Mouse (Mus musculus) CH12.LX (cell line): ENCODE results near the gene Arhgef28. TPM values are rescaled to one million over a fixed set of nuclear protein-coding genes. Genes with fewer than 3 reads are reported as not detected.

ENCODE experiments used
- DNase-seq: peaks from one replicate; pipeline ENCODE4 v3.0.0-alpha.2; 2013; ENCODE audit errors: extremely low read depth
- H3K27ac ChIP-seq: 2 replicates; pipeline ENCODE4 v1.5.1; 2012; ENCODE audit warnings: low read depth, mild to moderate bottlenecking, control low read depth, moderate library complexity; ENCODE audit not compliant: insufficient read depth
- H3K27me3 ChIP-seq: replicated peaks from 2 replicates; pipeline ENCODE3; 2012; ENCODE audit warnings: inconsistent platforms
- H3K36me3 ChIP-seq, 2 experiments: replicated peaks in 1 of 2; 2 replicates each; pipeline versions ENCODE3 to v1.6.1; 2012; ENCODE audit warnings: inconsistent platforms in 1 of 2, low read length in 1 of 2, mild to moderate bottlenecking in 1 of 2, mixed read lengths in 1 of 2, moderate library complexity in 1 of 2; ENCODE audit not compliant: control insufficient read depth in 1 of 2, insufficient read depth in 1 of 2
- H3K4me1 ChIP-seq, 2 experiments: 2 replicates each; pipeline ENCODE4 v1.6.1; 2012; ENCODE audit warnings: inconsistent platforms in 1 of 2, moderate library complexity in 1 of 2; ENCODE audit not compliant: insufficient read depth in 2 of 2, control insufficient read depth in 1 of 2
- H3K4me2 ChIP-seq: 2 replicates; pipeline ENCODE4 v1.6.1; 2012; ENCODE audit warnings: low read depth, mild to moderate bottlenecking, control low read depth; ENCODE audit not compliant: poor library complexity, insufficient read depth, severe bottlenecking
- H3K4me3 ChIP-seq, 3 experiments: fragments of 150-350 bp in 1 of 3; sonication (generic) in 1 of 3; replicated peaks in 1 of 3; 2 replicates each; pipeline versions ENCODE3 to v1.5.1; 2011 to 2012; ENCODE audit warnings: low read depth in 2 of 3, low read length in 2 of 3, mild to moderate bottlenecking in 2 of 3, moderate library complexity in 2 of 3, control low read depth in 1 of 3, improper control_type of control experiment in 1 of 3, inconsistent platforms in 1 of 3, mixed read lengths in 1 of 3; ENCODE audit not compliant: poor library complexity in 1 of 3
- H3K79me2 ChIP-seq: replicated peaks from 2 replicates; pipeline ENCODE4 v1.6.1; 2012; ENCODE audit warnings: mild to moderate bottlenecking, moderate library complexity; ENCODE audit not compliant: control insufficient read depth, poor library complexity, insufficient read depth, severe bottlenecking; ENCODE audit errors: extremely low read depth
- H3K9ac ChIP-seq: 2 replicates; pipeline ENCODE4 v1.6.1; 2012; ENCODE audit warnings: low read depth, mild to moderate bottlenecking, control low read depth, moderate library complexity; ENCODE audit not compliant: insufficient read depth
- H3K9me3 ChIP-seq: replicated peaks from 2 replicates; pipeline ENCODE3; 2012; ENCODE audit warnings: low read length, inconsistent platforms, mixed read lengths
- CHD1 ChIP-seq: IDR thresholded peaks from 2 replicates; pipeline ENCODE4 v1.6.1; 2012; ENCODE audit warnings: low read depth, low read length, improper control_type of control experiment, inconsistent platforms
- CTCF ChIP-seq, 2 experiments: IDR thresholded peaks in 1 of 2; conservative IDR thresholded peaks in 1 of 2; 2 replicates each; pipeline ENCODE4 v1.5.1; 2011 to 2012; ENCODE audit warnings: low read depth in 2 of 2, low read length in 2 of 2, improper control_type of control experiment in 1 of 2, inconsistent platforms in 1 of 2, mild to moderate bottlenecking in 1 of 2, moderate library complexity in 1 of 2
- EP300 ChIP-seq: IDR thresholded peaks from 2 replicates; pipeline ENCODE4 v1.6.1; 2011; ENCODE audit warnings: low read length, improper control_type of control experiment
- ETS1 ChIP-seq: conservative IDR thresholded peaks from 2 replicates; pipeline ENCODE4 v1.6.1; 2012; ENCODE audit warnings: low read depth, mild to moderate bottlenecking, inconsistent platforms, low read length, improper control_type of control experiment, moderate library complexity
- GABPA ChIP-seq: IDR thresholded peaks from 2 replicates; pipeline ENCODE4 v1.6.1; 2012; ENCODE audit warnings: low read depth, low read length, improper control_type of control experiment, inconsistent platforms; ENCODE audit not compliant: insufficient replicate concordance
- JUN ChIP-seq: IDR thresholded peaks from 2 replicates; pipeline ENCODE4 v1.6.1; 2011; ENCODE audit warnings: low read depth, mild to moderate bottlenecking, low read length, improper control_type of control experiment, moderate library complexity; ENCODE audit not compliant: insufficient read depth
- MAFK ChIP-seq: IDR thresholded peaks from 2 replicates; pipeline ENCODE4 v1.6.1; 2011; ENCODE audit warnings: low read length, improper control_type of control experiment; ENCODE audit not compliant: insufficient replicate concordance
- MAZ ChIP-seq: IDR thresholded peaks from 2 replicates; pipeline ENCODE4 v1.6.1; 2012; ENCODE audit warnings: low read depth, mild to moderate bottlenecking, inconsistent platforms, low read length, improper control_type of control experiment, moderate library complexity
- MXI1 ChIP-seq: IDR thresholded peaks from 2 replicates; pipeline ENCODE4 v1.6.1; 2011; ENCODE audit warnings: mild to moderate bottlenecking, low read depth, low read length, improper control_type of control experiment
- NELFE ChIP-seq: IDR thresholded peaks from 2 replicates; pipeline ENCODE4 v1.6.1; 2011; ENCODE audit warnings: low read depth, low read length, improper control_type of control experiment
- PAX5 ChIP-seq: IDR thresholded peaks from 2 replicates; pipeline ENCODE4 v1.6.1; 2012; ENCODE audit warnings: low read length, inconsistent platforms, mixed read lengths
- RAD21 ChIP-seq: IDR thresholded peaks from 2 replicates; pipeline ENCODE4 v1.6.1; 2011; ENCODE audit warnings: low read depth, mild to moderate bottlenecking, low read length, improper control_type of control experiment, moderate library complexity
- RCOR1 ChIP-seq: conservative IDR thresholded peaks from 2 replicates; pipeline ENCODE4 v1.6.1; 2012; ENCODE audit warnings: low read depth, mild to moderate bottlenecking, inconsistent platforms, low read length, improper control_type of control experiment
- SIN3A ChIP-seq: IDR thresholded peaks from 2 replicates; pipeline ENCODE4 v1.6.1; 2012; ENCODE audit warnings: low read length, improper control_type of control experiment, inconsistent platforms
- TCF12 ChIP-seq: IDR thresholded peaks from 2 replicates; pipeline ENCODE4 v1.6.1; 2014; ENCODE audit warnings: low read depth, mild to moderate bottlenecking, inconsistent platforms, low read length, improper control_type of control experiment
- USF1 ChIP-seq: IDR thresholded peaks from 2 replicates; pipeline ENCODE4 v1.6.1; 2014; ENCODE audit warnings: low read depth, mild to moderate bottlenecking, inconsistent platforms, low read length, improper control_type of control experiment
- USF2 ChIP-seq: conservative IDR thresholded peaks from 2 replicates; pipeline ENCODE4 v1.6.1; 2011; ENCODE audit warnings: low read depth, low read length, improper control_type of control experiment
- dilution Hi-C: fragments of 300-500 bp; cut with MboI; formaldehyde crosslinking; loops from 2 replicates; pipeline ENCODE4 v1.14.3; 2020; ENCODE audit warnings: low sequenced_read_pairs; ENCODE audit not compliant: extremely low pct_unique_long_range_greater_than_20kb, extremely low pct_ligation_motif_present
- in situ Hi-C: fragments of 300-500 bp; cut with MboI; formaldehyde crosslinking; loops from 3 replicates; pipeline ENCODE4 v1.14.3; 2019; ENCODE audit warnings: low sequenced_read_pairs, low pct_ligation_motif_present, low pct_unique_long_range_greater_than_20kb, mixed read lengths
- polyA plus RNA-seq: library from polyadenylated mRNA; unstranded; fragments of >175 nt; gene quantifications from 2 replicates; pipeline ENCODE4 v1.2.1, GENCODE M21; 2012; ENCODE audit warnings: low read depth; ENCODE audit not compliant: insufficient read length
- total RNA-seq, 2 experiments: library from RNA; depleted of rRNA; stranded (reverse); fragments of 300-350 nt in 1 of 2; fragments of >200 nt in 1 of 2; gene quantifications; 2 replicates each; pipeline ENCODE4 v1.2.3; 2012 to 2014

The Arhgef28 gene
- total and polyA plus RNA-seq, 3 experiments = 0.07 to 0.24 (median 0.08) TPM

DNA sequence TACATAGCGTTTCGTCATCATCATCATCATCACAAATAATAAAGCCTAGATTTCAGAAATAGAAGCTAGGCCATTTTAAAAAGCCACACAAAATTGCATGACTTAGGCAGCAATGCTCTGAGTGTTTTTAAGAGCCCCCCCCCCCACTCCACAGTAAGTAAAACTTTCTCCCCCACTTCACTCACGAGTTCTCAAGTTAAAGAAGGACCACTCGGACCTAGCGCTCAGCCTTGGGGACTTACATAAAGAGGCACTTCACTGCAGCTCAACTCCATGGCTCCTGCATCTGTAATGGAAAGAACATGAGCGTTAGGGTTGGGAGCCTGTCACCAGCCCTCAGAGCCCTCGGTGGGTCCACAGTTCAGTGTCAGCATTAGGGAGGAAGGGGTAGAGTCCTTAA is 60.9 kb downstream of the Arhgef28 start:
- in situ Hi-C loops (no loop called here), dilution Hi-C loops (no loop called here)
- no peak for DNase-seq
- H3K4me2 ChIP-seq = no peak overlapping the region
- no peak overlapping the region for H3K27ac ChIP-seq
- H3K27me3 ChIP-seq = no peaks in the 10 kb centered on the region
- no peak overlapping the region for H3K9ac ChIP-seq
- H3K79me2 ChIP-seq = no peaks in the 10 kb centered on the region
- no peaks in the 10 kb centered on the region for H3K9me3 ChIP-seq
- TF ChIP-seq MXI1 (no peak), GABPA (no peak), CTCF (conservative IDR thresholded peaks at IDR 0.05 in 1 of 2, IDR thresholded peaks at IDR 0.05 in 1 of 2; ENCODE audit: low read depth in 2 of 2, low read length in 2 of 2) (no peak), NELFE (no peak), ETS1 (no peak), USF1 (no peak), CHD1 (no peak), JUN (no peak), RCOR1 (no peak), SIN3A (no peak), RAD21 (no peak), MAZ (no peak)
- no peaks in the 10 kb centered on the region for H3K36me3 ChIP-seq
- H3K4me3 ChIP-seq = no peak overlapping the region
- no peaks in the 10 kb centered on the region for H3K4me1 ChIP-seq

DNA sequence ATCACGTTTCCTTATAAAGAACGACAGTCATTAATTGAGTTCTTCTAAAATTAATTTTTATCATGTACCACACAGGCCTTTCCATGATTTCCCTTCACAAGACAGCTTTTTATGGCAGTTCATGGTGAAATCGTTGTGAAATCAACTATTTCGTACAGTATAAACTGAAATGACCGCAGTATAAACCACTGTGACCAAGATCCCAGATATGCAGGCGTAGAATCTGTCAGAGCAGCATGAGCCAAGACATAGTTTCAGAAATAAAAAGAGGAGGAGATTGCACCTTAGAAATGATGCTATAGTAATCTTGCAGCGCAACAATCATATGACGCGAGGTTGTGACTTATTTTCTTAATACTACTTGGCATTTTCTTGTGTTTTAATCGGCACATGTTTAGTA is 63.2 kb downstream of the Arhgef28 start:
- dilution Hi-C loops (no loop called here), in situ Hi-C loops (no loop called here)
- no peaks in the 10 kb centered on the region for H3K79me2 ChIP-seq
- no peak for DNase-seq
- no peaks in the 10 kb centered on the region for H3K27me3 ChIP-seq
- H3K36me3 ChIP-seq = no peaks in the 10 kb centered on the region
- H3K4me2 ChIP-seq = no peak overlapping the region
- H3K27ac ChIP-seq = no peak overlapping the region
- TF ChIP-seq CHD1 (no peak), MAFK (no peak), EP300 (no peak), PAX5 (no peak), TCF12 (no peak), USF2 (no peak), GABPA (no peak)
- no peak overlapping the region for H3K4me3 ChIP-seq
- H3K9ac ChIP-seq = no peak overlapping the region
- no peaks in the 10 kb centered on the region for H3K4me1 ChIP-seq
- no peaks in the 10 kb centered on the region for H3K9me3 ChIP-seq
